In genomic region chr14:25609355-25609754, GRCm38 (mm10) we compare ENCODE assay signal across 8 mouse cellular contexts.
A peak's percentile ranks its signal among the peaks of the same experiment; 100 is the strongest.
DNase-seq lines count a peak whose midpoint lies in the region; ATAC-seq lines count a peak whose summit lies in the region.

No protein-coding gene starts in this region.

- H3K9me3 ChIP-seq in lung, embryonic 15.5 days, result no peaks in the 10 kb centered on the region
- H3K9me3 ChIP-seq in forebrain, embryonic 10.5 days, result no peaks in the 10 kb centered on the region
- no peaks in the 10 kb centered on the region for H3K9me3 ChIP-seq in intestine, embryonic 15.5 days

- no peak for DNase-seq in lung, postnatal 14 days
- no peak for DNase-seq in forebrain, embryonic 10.5 days (ENCODE audit: extremely low spot score, low spot score)
- peak; percentile 63 for DNase-seq in splenic B cell, adult 2 months (ENCODE audit: low read depth, low spot score)
- DNase-seq in testis, postnatal 14 days (ENCODE audit: low spot score), result no peak
- DNase-seq in adrenal gland, postnatal 4 days (ENCODE audit: low spot score in 2 of 2), result no peak
- no peak for DNase-seq in adrenal gland, postnatal 10 days

- WGBS in lung, embryonic 15.5 days, result 52% methylated on average over 7 of the region's 7 CpGs
- WGBS in forebrain, embryonic 10.5 days, result 84% methylated on average over 7 of the region's 7 CpGs
- 72% methylated on average over 7 of the region's 7 CpGs for WGBS in intestine, embryonic 15.5 days

- H3K27ac ChIP-seq in lung, embryonic 15.5 days, result no peak overlapping the region
- 0 out of 2 replicates have a peak overlapping the region, but pooled peaks have one; percentile 15 for H3K27ac ChIP-seq in forebrain, embryonic 10.5 days
- no peak overlapping the region for H3K27ac ChIP-seq in intestine, embryonic 15.5 days

- H3K4me2 ChIP-seq in lung, embryonic 15.5 days, result peak overlapping the region; percentile 1; the same call in 1 of the 2 replicates
- H3K4me2 ChIP-seq in intestine, embryonic 15.5 days (replicated peaks), result peak overlapping the region; percentile 35

- no peak overlapping the region for H3K9ac ChIP-seq in lung, embryonic 15.5 days
- no peak overlapping the region for H3K9ac ChIP-seq in intestine, embryonic 15.5 days

- H3K4me3 ChIP-seq in lung, embryonic 15.5 days, result no peak overlapping the region
- H3K4me3 ChIP-seq in forebrain, embryonic 10.5 days, result no peak overlapping the region; the same call in 1 of the 2 replicates
- H3K4me3 ChIP-seq in intestine, embryonic 15.5 days (replicated peaks), result no peak overlapping the region

- no peaks in the 10 kb centered on the region for H3K36me3 ChIP-seq in lung, embryonic 15.5 days
- peaks cover 29% of the 10 kb centered on the region for H3K36me3 ChIP-seq in forebrain, embryonic 10.5 days (replicated peaks)
- no peaks in the 10 kb centered on the region for H3K36me3 ChIP-seq in intestine, embryonic 15.5 days
- H3K36me3 ChIP-seq in splenic B cell, adult 2 months (ENCODE audit: control insufficient read depth, insufficient read depth, low read length, poor library complexity, severe bottlenecking), result no peaks in the 10 kb centered on the region; the same call in 1 of the 2 replicates

- no peak for ATAC-seq in lung, embryonic 15.5 days (ENCODE audit: borderline replicate concordance, extremely low read depth, low FRiP score, low TSS enrichment)
- no peak for ATAC-seq in intestine, embryonic 15.5 days

- peaks cover 79% of the 10 kb centered on the region for H3K4me1 ChIP-seq in lung, embryonic 15.5 days
- H3K4me1 ChIP-seq in forebrain, embryonic 10.5 days, result peaks cover 91% of the 10 kb centered on the region
- peaks cover 63% of the 10 kb centered on the region for H3K4me1 ChIP-seq in intestine, embryonic 15.5 days (replicated peaks)

- H3K27me3 ChIP-seq in lung, embryonic 15.5 days, result no peaks in the 10 kb centered on the region
- H3K27me3 ChIP-seq in forebrain, embryonic 10.5 days (ENCODE audit: poor library complexity, severe bottlenecking), result no peaks in the 10 kb centered on the region
- no peaks in the 10 kb centered on the region for H3K27me3 ChIP-seq in intestine, embryonic 15.5 days (replicated peaks)
- H3K27me3 ChIP-seq in splenic B cell, adult 2 months (ENCODE audit: control insufficient read depth, insufficient read depth, low read length, poor library complexity, severe bottlenecking), result no peaks in the 10 kb centered on the region; the same call in 1 of the 2 replicates
